Mouse (Mus musculus) brain, embryonic 18.5 days (tissue): ENCODE data around the gene 6330409D20Rik.

Source experiments
- DNase-seq: peaks from one replicate; pipeline ENCODE4 v3.0.0-alpha.2; 2012; ENCODE audit warnings: low read depth, low spot score

The 6330409D20Rik gene

DNA sequence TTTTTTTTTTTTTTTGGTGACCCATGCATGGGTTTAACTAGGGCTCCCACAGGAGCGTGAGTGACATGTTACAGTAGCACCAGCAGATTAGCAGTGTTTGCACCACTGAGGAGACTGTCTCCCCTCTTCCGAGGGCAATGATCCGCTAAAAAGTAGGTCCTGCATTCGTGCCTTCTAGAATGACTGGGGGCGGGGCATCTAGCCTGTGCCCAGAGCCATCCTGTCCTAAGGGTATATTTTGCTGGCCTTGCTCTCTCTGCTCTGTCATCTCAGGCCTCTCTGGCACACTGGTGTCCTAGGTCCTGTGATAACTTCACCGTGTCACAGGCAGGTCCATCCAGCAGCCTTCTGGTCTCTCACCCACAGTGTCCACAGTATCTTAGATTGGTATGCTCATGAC, 41.1 kb downstream of the 6330409D20Rik start:
- DNase-seq, result no peak

DNA sequence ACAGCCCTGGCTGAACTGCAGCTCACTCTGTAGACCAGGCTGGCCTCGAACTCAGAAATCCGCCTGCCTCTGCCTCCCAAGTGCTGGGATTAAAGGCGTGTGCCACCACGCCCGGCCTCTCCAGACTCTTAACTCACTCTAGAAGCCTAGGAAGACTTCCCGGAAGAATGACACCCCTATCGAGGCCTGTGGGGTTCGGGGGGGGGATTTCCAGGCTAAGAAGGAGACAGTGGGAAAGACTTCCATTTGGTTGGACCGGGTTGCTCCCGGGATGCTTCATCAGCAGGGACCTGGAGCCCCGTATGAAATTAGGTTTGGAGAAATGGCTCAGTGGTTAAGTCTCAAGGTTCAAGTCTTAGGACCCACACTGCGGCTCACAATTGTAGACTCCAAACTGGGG, 46.1 kb downstream of the 6330409D20Rik start:
- no peak for DNase-seq

DNA sequence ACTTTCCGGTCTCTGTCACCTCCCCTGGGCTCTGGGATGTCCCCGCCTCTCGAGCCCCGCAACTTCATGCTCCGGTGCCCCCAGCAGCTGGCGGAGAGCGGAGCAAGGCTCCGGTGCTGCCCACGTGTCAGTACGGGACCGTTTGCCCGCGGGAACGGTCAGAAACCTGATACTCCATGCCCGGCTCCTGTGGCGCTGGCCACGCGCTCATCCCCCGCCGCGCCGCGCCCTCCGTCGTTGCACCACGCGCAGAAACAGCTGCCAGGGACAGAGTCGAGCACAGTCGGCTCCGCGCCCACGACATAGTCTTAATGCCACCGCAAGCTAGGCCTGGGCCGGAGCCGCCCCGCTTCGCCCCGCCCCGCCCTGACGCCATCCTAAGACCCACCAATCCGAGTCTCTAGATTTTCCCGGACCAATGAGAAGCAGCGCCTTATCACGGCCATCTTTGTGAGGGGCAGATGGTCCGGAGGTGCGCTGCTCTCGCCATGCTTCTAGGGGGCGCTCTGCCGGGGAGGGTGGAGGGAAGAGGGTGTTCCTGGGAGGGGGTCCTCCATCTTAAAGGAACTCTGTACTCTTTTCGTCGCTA, 46.9 kb downstream of the 6330409D20Rik start:
- peak; percentile 95 for DNase-seq

DNA sequence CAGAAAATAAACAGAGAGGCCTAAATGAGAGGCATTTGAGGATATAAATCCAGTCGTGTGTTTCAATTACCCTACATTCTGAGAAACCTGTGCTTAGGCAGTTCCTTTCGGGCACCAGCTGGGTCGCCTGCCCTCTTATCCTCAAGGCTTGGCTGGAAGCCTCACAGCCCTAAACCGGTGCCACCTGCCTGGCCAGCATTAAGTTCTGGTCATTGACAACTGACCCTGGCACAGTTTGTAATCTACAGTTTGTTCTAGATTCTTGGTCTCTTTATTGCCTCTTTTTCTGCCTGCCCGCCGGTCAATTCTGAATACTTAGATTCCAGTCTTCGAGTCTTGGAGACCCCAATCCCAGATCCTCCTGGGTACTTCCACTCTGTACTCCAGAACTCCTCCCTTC, 47.5 kb downstream of the 6330409D20Rik start:
- DNase-seq, result no peak

DNA sequence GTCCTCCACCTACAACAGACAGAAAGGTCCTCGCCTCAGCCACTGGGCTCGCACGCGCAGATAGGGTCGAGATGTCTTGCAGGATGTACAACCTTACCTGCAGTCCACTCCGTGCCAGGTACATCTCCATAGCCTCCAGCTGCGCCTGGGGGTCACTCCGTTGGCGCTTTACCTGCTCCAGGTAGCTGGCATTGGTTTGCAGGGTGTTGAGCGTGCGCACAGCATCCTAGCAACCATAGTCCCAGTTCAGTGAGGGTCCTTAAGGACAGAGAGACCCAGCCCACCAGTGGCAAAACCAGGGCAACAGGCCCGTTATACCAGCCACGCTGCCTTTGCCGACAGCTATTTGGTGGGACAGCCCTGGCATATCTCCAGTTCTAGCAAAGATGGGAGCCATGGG, 48.3 kb downstream of the 6330409D20Rik start:
- DNase-seq, result no peak

DNA sequence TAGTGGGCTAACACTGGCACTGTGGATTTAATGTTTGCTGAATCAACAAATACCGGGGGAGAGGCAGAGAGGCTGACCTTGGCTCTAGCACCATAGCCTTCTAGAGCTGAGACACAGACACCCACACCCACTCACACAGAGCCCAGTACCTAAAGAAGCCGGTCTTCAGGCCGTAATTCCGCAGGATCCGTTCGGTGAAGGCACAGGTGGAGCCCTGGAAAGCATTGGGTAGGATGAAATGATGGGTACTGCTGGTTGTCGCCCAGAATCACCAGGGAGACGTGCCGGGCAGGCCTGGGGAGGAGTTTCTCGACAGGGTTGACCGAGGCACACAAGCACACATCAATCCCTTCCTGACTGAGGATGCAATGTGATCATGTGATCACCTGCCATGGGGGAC, 49.8 kb downstream of the 6330409D20Rik start:
- no peak for DNase-seq

DNA sequence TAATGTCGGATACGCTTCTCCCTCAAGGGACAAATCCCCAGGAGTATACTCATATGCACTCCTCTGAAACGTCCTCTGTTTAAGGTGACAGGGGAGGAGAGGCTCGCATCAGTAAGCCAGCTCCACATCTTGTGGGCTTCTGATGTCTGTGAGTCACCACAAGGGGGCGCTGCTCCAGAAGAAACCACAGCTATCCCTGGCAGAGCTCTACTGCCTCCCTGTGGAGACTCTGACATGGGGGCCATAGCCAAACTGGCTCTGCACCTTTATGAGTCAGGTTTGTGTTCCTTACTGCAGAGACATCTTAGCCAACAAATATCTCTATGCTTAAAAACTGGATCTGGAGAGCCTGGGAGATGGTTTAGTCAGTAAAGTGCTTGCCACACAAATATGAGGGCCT, 51.4 kb downstream of the 6330409D20Rik start:
- peak; percentile 36 for DNase-seq

DNA sequence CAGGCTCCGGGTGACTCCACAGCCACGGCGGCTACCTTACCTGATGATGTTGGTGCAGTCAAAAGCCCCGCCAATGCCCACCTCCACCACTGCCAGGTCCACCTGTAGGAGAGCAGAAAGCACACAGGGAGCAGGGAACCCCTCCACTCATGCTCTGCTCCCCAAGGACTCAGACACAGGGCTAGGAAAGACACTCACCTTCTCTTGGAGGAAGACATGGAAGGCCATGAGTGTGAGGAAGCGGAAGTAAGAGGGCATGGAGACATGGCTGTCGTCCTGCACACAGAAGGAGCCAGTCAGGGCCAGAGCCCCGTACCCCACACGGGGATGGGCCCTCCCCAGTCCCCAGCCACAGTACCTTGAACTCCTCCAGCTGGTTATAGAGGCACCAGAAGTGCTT, 53.3 kb downstream of the 6330409D20Rik start:
- DNase-seq, result no peak

DNA sequence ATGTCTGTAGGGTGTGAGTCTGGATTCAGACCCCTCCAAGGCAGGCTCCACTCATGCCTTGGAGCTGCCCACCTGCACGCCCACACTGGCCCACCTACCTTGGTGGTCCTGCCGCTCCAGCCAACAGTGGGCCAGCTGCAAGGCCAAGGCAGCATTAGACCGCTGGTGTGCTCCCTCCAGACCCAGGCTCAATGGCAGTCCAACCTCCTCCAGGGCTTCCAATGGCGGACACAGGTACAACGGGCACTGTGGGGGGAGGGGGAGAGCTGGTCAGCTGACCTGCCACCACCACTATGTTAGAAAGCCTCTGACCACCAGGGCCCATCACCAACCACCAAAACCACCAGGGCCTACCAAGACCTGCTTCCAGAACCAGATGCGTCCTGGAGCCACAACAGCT, 54.2 kb downstream of the 6330409D20Rik start:
- no peak for DNase-seq

DNA sequence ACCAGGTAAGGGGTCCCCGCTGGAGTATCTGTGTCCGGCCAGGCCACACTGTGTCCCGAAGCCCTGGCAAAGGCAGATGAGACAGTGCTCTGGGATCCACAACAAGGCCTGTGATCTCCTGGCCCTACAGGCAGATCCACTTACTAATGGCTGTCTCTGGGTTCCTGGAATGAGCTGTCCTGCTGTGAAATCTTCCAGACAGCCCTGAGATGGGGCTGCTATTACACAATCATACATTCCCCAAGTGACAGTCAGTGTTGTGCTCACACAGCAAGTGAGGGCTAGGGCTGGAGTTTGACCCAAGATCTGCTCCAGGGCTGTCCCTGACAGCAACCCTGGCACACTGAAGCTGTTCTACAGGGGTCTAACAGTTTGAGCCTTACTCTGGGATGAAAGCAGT, 55.0 kb downstream of the 6330409D20Rik start:
- DNase-seq, result no peak

DNA sequence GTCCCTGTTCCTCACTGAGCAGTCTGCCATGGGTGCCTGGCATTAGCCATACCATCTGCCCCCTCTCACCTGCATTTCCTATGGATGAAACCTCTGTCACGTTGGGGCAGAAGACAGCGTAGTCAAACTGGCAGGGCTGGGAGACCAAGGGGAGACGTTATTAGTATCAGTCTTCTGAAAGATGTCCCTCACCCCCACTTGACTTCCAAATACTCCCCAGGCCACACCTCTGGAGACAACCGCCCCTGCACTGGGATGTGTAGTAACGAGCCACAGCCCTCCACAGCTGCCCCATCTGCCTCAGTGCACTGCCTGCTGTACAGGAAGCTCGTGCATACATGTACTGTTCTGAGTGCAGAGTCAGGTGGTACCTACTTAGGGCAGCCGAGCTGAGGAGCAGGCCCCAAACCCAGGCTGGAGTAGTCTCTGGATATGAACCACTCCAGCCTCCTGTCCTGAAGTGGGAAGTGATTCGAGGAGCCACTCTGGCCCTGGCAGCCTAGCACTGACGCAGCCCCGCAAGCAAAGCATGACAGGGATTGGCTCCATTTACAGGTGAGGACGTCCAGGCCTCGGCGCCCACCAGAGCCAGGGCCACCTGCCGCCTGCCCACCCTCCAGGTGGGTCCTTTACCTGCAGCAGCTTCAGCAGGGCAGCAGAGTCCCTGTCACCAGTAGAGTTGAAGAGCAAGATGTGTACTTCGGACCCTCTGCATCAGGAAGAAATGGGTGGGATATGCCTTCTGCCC, 56.0 kb downstream of the 6330409D20Rik start:
- DNase-seq, result no peak

DNA sequence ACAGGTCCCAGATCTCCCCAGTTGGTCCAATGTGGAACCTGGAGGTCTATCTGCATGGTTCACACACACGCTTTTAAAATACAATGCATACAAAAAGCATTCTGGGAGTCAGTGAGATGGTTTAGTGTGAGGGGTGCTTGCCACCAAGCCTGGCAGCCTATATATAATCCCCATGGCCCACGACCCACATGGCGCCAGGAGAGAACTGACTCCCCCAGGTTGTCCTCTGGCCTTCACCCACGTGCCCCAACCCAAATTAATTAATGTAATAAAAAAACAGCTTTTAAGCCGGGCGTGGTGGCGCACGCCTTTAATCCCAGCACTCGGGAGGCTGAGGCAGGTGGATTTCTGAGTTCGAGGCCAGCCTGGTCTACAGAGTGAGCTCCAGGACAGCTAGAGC, 57.1 kb downstream of the 6330409D20Rik start:
- no peak for DNase-seq

DNA sequence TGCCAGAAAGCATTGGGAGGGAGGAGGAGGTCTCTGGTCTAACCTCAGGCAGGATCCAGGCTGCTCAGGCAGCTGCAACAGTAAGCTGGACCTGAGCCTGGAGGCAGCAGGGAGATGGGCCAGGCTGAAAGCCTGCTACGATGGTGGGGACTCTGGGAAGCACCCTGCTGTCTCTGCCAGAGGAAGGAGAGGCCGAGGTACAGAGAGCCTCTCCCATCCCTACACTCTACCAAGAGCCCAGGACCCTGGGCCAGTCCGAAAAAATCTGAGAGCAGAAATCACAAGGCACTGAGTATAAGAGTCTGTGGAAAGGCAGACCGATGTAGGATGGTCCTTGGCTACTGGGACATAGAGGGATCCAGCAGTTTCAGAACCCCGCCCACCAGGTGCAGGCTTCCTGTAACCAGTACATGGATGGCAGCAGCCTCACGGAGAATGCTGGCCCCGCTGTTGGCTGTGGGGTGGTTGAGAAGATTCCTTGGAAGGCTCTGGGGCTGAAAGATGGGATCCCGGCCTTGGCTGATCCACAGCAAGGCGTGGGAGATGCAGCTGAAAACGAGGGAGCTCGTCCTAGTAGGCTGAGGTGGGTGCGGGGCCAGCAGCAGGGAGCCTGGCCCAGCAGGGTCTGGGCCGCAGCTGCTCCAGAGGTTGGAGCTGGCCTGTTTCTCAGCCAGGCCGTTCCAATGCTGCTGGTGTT, 57.9 kb downstream of the 6330409D20Rik start:
- no peak for DNase-seq
